Mouse (Mus musculus): ENCODE measurements around the gene Lpar3. TPM values are rescaled to one million over a fixed set of nuclear protein-coding genes. Genes with fewer than 3 reads are reported as not detected.

Lpar3 gene
- polyA plus RNA-seq, 1 experiment from 2014 or later, result 0.70 TPM

DNA sequence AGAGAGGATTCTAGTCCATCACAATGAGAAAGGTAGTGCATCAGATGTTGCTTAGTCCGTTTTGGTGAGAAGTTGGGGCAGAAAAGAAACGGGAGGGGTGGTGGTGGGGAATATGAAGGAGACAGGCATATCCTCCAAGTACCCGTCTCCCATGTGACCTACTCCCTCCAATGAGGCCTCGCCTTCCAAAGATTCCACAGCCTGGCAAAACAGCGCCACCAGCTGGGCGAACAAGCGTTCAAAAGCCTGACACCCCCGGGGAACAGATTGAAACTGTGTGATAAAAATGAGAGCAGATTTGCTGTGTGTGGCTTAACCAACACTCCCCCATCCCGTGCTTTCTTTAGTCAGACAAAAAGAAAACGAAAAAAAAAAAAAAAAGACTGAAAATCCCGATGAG, 56.7 kb downstream of the Lpar3 start:
- no peaks in the 10 kb centered on the region for H3K4me1 ChIP-seq (ENCODE audit: control insufficient read depth, insufficient read depth, low read length)
- H3K36me3 ChIP-seq (ENCODE audit: control insufficient read depth, insufficient read depth, low read length), result no peaks in the 10 kb centered on the region
- no peak overlapping the region for H3K9ac ChIP-seq (ENCODE audit: low read depth, low read length)
- H3K4me2 ChIP-seq (ENCODE audit: low read length), result no peak overlapping the region
- 69% methylated on average over 11 of the region's 11 CpGs for WGBS
- no peaks in the 10 kb centered on the region for H3K27me3 ChIP-seq (ENCODE audit: control insufficient read depth, insufficient read depth, low read depth, low read length)
- no peak overlapping the region for H3K27ac ChIP-seq (ENCODE audit: low read length)
- no peaks in the 10 kb centered on the region for H3K9me3 ChIP-seq (replicated peaks; ENCODE audit: control insufficient read depth, low read length, poor library complexity, severe bottlenecking)
- ATAC-seq, result no peak
- no peak overlapping the region for H3K4me3 ChIP-seq (ENCODE audit: low read depth, low read length)

DNA sequence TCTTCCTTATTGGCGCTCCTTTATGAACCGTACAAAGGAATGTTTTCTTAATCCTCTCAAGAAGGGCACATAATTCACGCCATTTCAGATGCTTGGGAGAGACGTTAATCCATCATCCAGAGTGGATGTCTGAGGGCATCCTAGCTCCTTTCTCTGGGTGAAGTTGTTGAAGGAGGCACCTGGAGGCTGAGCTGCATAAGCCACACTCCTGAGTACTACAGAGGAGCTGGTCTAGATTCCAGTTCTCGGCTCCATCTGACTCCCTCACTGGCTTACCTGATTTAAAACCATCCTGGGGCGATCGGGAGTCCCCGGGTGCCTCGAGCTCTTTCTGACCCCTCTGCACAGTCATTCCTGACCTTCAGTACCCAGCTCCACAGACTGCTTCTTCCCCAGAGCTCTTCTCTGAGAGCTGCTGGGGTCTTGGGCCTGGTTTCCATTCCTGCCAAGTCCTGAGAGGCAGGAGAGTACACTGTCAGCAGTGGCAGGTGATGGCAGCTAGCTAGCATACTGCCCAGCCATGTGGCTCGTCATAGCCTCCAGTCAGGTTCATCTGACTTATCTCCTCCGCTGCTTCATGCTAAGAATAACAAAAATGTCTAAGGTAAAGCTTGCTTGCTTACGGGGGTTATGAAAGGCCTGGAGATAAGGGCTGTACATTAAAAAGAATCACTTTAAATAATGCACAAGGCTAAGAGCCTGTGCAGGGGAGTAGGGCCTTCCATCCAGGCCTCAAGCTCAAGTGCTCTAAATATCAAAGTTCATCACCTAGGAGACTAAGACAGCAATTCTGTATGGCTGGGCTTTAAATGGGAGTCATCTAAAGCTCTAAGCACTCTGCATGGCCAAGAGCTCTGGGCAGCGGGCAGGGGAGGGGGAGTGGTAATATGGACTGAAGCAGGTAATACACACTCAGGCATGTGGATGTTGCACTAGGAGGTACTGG, 57.7 kb downstream of the Lpar3 start:
- H3K4me2 ChIP-seq (ENCODE audit: low read length), result no peak overlapping the region
- H3K9ac ChIP-seq (ENCODE audit: low read depth, low read length), result no peak overlapping the region
- ATAC-seq, result no peak
- WGBS, result 56% methylated on average over 13 of the region's 13 CpGs
- no peaks in the 10 kb centered on the region for H3K9me3 ChIP-seq (replicated peaks; ENCODE audit: control insufficient read depth, low read length, poor library complexity, severe bottlenecking)
- H3K4me1 ChIP-seq (ENCODE audit: control insufficient read depth, insufficient read depth, low read length), result no peaks in the 10 kb centered on the region
- no peaks in the 10 kb centered on the region for H3K27me3 ChIP-seq (ENCODE audit: control insufficient read depth, insufficient read depth, low read depth, low read length)
- no peaks in the 10 kb centered on the region for H3K36me3 ChIP-seq (ENCODE audit: control insufficient read depth, insufficient read depth, low read length)
- H3K27ac ChIP-seq (ENCODE audit: low read length), result no peak overlapping the region
- no peak overlapping the region for H3K4me3 ChIP-seq (ENCODE audit: low read depth, low read length)

DNA sequence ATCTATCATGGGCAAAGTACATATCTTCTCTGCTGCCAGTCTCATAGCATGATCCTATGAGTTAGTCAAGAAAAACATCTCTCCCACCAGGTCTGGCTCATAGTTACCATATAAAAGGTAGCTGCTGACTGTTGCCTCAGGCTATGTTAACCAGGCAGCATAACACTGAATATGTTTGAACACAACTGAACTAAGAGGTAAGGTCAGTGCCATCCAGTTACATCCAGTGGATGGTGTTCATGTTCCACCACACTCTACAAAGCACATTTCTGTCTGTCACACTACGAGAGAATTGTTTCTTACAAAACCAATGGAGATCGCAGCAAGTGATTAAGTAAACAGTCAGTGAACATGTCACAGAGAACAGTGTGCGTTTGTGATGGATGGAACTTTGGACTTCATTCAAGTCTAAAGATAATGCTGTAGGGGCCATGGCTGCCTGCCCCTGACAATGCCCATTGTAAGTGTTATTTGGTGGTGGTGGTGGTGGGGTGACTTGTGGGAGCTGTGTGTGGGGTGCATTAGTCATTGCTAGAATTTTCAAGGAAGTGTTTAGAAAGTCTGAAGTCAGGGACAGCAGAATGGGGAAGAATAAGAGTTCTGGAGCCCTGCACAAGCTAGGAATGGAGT, 63.1 kb downstream of the Lpar3 start:
- no peak overlapping the region for H3K27ac ChIP-seq (ENCODE audit: low read length)
- no peaks in the 10 kb centered on the region for H3K27me3 ChIP-seq (ENCODE audit: control insufficient read depth, insufficient read depth, low read depth, low read length)
- H3K4me1 ChIP-seq (ENCODE audit: control insufficient read depth, insufficient read depth, low read length), result no peaks in the 10 kb centered on the region
- ATAC-seq, result no peak
- H3K9me3 ChIP-seq (replicated peaks; ENCODE audit: control insufficient read depth, low read length, poor library complexity, severe bottlenecking), result no peaks in the 10 kb centered on the region
- 80% methylated on average over 3 of the region's 3 CpGs for WGBS
- H3K4me3 ChIP-seq (ENCODE audit: low read depth, low read length), result no peak overlapping the region
- H3K9ac ChIP-seq (ENCODE audit: low read depth, low read length), result no peak overlapping the region
- no peak overlapping the region for H3K4me2 ChIP-seq (ENCODE audit: low read length)
- H3K36me3 ChIP-seq (ENCODE audit: control insufficient read depth, insufficient read depth, low read length), result no peaks in the 10 kb centered on the region

DNA sequence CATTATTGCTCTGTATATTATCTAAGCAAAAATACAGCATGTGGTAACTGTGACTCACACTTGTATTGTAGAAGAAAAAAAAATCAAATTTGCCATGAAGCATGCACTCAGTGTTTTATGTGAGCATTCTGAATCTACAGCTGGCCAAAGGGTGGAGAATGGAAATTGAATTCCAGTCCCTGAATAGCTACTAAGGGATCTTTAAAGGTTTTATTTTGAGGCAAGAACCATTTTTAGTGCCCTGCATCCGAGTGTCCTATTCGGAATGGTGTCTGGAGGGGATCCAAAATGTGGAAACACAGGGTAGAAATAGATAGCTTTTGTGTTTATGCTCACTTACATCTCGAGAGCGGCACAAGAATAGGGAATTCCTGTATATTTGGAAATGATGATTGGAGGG, 65.4 kb downstream of the Lpar3 start:
- Histone ChIP-seq H3K36me3 (ENCODE audit: control insufficient read depth, insufficient read depth, low read length) (no peaks in the 10 kb centered on the region), H3K27me3 (ENCODE audit: control insufficient read depth, insufficient read depth, low read depth, low read length) (no peaks in the 10 kb centered on the region), H3K9ac (ENCODE audit: low read depth, low read length) (no peak overlapping the region), H3K4me1 (ENCODE audit: control insufficient read depth, insufficient read depth, low read length) (no peaks in the 10 kb centered on the region), H3K4me3 (ENCODE audit: low read depth, low read length) (no peak overlapping the region), H3K9me3 (replicated peaks; ENCODE audit: control insufficient read depth, low read length, poor library complexity, severe bottlenecking) (no peaks in the 10 kb centered on the region), H3K27ac (ENCODE audit: low read length) (no peak overlapping the region), H3K4me2 (ENCODE audit: low read length) (no peak overlapping the region)
- no peak for ATAC-seq
- 71% methylated on average over 4 of the region's 4 CpGs for WGBS

DNA sequence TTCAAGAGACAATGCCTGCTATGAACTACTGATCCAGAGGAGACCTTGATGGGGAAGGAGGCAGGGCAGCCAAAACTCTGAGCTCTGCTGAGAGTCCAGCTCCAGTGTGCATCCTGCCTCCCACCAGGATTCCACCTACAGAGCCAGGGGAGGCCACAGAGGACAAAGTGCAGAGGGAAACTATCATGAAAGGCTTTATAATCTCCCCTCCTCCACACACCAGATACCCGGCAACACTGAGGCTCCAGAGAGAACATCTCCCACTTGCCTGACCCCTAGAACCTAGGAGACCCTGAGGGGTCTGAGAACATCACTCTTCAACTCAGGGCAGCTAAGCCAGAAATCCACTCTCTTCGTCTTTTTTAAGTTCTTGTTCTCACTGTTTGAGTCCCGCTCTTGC, 71.2 kb downstream of the Lpar3 start:
- no peaks in the 10 kb centered on the region for H3K9me3 ChIP-seq (replicated peaks; ENCODE audit: control insufficient read depth, low read length, poor library complexity, severe bottlenecking)
- ATAC-seq, result no peak
- 78% methylated on average over 3 of the region's 3 CpGs for WGBS

DNA sequence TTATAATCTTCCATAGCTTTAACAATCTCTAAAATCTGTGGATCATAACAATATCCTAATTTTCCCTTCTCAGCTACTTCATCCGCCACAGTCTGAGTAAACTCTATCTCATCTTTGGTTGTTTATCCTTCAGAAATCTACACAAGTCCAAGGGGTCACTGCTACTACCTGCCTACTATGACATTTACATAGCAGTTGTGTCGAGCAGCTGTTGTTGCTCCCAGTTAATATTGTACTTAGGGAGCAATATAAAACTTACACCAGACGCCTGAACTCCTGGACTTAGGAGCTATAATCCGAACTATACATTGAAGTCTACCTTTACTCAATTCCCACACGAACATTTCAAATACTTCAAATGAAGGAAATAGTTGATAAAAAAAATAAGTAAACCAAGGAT, 71.8 kb downstream of the Lpar3 start:
- Histone ChIP-seq H3K9me3 (replicated peaks; ENCODE audit: control insufficient read depth, low read length, poor library complexity, severe bottlenecking) (no peaks in the 10 kb centered on the region), H3K36me3 (ENCODE audit: control insufficient read depth, insufficient read depth, low read length) (no peaks in the 10 kb centered on the region), H3K4me3 (ENCODE audit: low read depth, low read length) (no peak overlapping the region), H3K4me1 (ENCODE audit: control insufficient read depth, insufficient read depth, low read length) (no peaks in the 10 kb centered on the region), H3K27ac (ENCODE audit: low read length) (no peak overlapping the region), H3K4me2 (ENCODE audit: low read length) (no peak overlapping the region), H3K9ac (ENCODE audit: low read depth, low read length) (no peak overlapping the region), H3K27me3 (ENCODE audit: control insufficient read depth, insufficient read depth, low read depth, low read length) (no peaks in the 10 kb centered on the region)
- ATAC-seq, result no peak
- 91% methylated on average over 5 of the region's 5 CpGs for WGBS

More for the DNA sequence above, 71.2 kb downstream of the Lpar3 start:
- no peak overlapping the region for H3K4me2 ChIP-seq (ENCODE audit: low read length)
- no peaks in the 10 kb centered on the region for H3K27me3 ChIP-seq (ENCODE audit: control insufficient read depth, insufficient read depth, low read depth, low read length)
- no peaks in the 10 kb centered on the region for H3K36me3 ChIP-seq (ENCODE audit: control insufficient read depth, insufficient read depth, low read length)
- H3K4me1 ChIP-seq (ENCODE audit: control insufficient read depth, insufficient read depth, low read length), result no peaks in the 10 kb centered on the region
- H3K27ac ChIP-seq (ENCODE audit: low read length), result no peak overlapping the region
- H3K9ac ChIP-seq (ENCODE audit: low read depth, low read length), result no peak overlapping the region
- H3K4me3 ChIP-seq (ENCODE audit: low read depth, low read length), result no peak overlapping the region

DNA sequence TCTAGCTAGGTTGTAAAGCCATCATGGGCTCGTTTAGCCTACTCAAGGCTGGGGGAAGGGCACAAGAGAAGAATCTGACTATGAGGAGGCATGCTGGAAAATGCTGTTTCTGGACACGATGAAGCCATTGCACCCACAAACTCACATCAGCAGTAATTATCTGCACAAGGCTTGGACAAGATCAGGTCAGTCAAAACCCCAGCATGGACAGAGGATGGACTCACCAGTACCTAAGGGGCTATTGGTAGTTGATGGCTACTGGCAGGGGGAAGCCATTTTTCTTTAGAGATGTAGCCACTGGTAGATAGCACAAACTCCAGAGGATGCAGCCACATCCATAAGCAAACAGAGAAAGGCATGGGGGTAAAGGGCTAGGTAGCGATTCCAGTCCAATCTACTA, 81.7 kb downstream of the Lpar3 start:
- Histone ChIP-seq H3K27me3 (ENCODE audit: control insufficient read depth, insufficient read depth, low read depth, low read length) (no peaks in the 10 kb centered on the region), H3K4me1 (ENCODE audit: control insufficient read depth, insufficient read depth, low read length) (no peaks in the 10 kb centered on the region), H3K4me3 (ENCODE audit: low read depth, low read length) (no peak overlapping the region), H3K27ac (ENCODE audit: low read length) (no peak overlapping the region), H3K36me3 (ENCODE audit: control insufficient read depth, insufficient read depth, low read length) (no peaks in the 10 kb centered on the region), H3K9me3 (replicated peaks; ENCODE audit: control insufficient read depth, low read length, poor library complexity, severe bottlenecking) (no peaks in the 10 kb centered on the region), H3K4me2 (ENCODE audit: low read length) (no peak overlapping the region), H3K9ac (ENCODE audit: low read depth, low read length) (no peak overlapping the region)
- WGBS, result 85% methylated on average over 3 of the region's 3 CpGs
- ATAC-seq, result no peak

DNA sequence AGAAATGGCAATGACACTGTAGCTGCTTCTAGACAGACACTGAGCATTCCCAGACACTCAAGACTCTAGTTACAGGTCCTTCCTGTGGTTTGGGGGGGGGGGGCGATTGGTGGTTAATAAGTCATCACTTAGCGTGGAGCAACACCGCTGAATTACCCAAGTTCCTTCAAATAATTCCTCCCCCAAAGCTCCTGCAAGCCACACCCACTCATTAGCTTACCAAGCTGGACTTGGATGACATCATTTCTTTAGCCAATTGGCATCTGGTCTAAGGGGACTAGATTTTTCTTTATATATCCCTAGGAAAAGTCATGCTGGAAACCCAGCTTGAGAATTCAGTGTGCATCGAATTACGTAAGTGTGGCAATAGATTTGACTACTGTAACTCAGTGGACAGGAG, 82.4 kb downstream of the Lpar3 start:
- no peaks in the 10 kb centered on the region for H3K4me1 ChIP-seq (ENCODE audit: control insufficient read depth, insufficient read depth, low read length)
- no peak for ATAC-seq

More for the DNA sequence above, 82.4 kb downstream of the Lpar3 start:
- 86% methylated on average over 5 of the region's 5 CpGs for WGBS
- Histone ChIP-seq H3K4me3 (ENCODE audit: low read depth, low read length) (no peak overlapping the region), H3K36me3 (ENCODE audit: control insufficient read depth, insufficient read depth, low read length) (no peaks in the 10 kb centered on the region), H3K4me2 (ENCODE audit: low read length) (no peak overlapping the region), H3K9me3 (replicated peaks; ENCODE audit: control insufficient read depth, low read length, poor library complexity, severe bottlenecking) (no peaks in the 10 kb centered on the region), H3K27ac (ENCODE audit: low read length) (no peak overlapping the region), H3K9ac (ENCODE audit: low read depth, low read length) (no peak overlapping the region), H3K27me3 (ENCODE audit: control insufficient read depth, insufficient read depth, low read depth, low read length) (no peaks in the 10 kb centered on the region)

Measured in midbrain, embryonic 16.5 days (tissue).